Mouse (Mus musculus): ENCODE results near the gene Samm50.

Samm50 gene

GRCm38 (mm10) chr15:84235646-84236045 lies 43.6 kb downstream of the Samm50 start:
- DNase-seq (ENCODE audit: low read depth, low spot score): no peak

- no peak for DNase-seq (ENCODE audit: low read depth, low spot score)
Measured at GRCm38 (mm10) chr15:84238552-84238951, 46.5 kb downstream of the Samm50 start.

- no peak for DNase-seq (ENCODE audit: low read depth, low spot score)
Measured at GRCm38 (mm10) chr15:84238991-84239401, 47.0 kb downstream of the Samm50 start.

GRCm38 (mm10) chr15:84241520-84241919 lies 49.5 kb downstream of the Samm50 start:
- no peak for DNase-seq (ENCODE audit: low read depth, low spot score)

GRCm38 (mm10) chr15:84245104-84245503 lies 53.1 kb downstream of the Samm50 start:
- no peak for DNase-seq (ENCODE audit: low read depth, low spot score)

- DNase-seq (ENCODE audit: low read depth, low spot score): no peak
Measured at GRCm38 (mm10) chr15:84246195-84246594, 54.2 kb downstream of the Samm50 start.

- no peak for DNase-seq (ENCODE audit: low read depth, low spot score)
Measured at GRCm38 (mm10) chr15:84247309-84247708, 55.3 kb downstream of the Samm50 start.

GRCm38 (mm10) chr15:84251227-84251626 lies 59.2 kb downstream of the Samm50 start:
- no peak for DNase-seq (ENCODE audit: low read depth, low spot score)

GRCm38 (mm10) chr15:84252645-84253044 lies 60.6 kb downstream of the Samm50 start:
- no peak for DNase-seq (ENCODE audit: low read depth, low spot score)

GRCm38 (mm10) chr15:84253757-84254156 lies 61.7 kb downstream of the Samm50 start:
- DNase-seq (ENCODE audit: low read depth, low spot score): no peak

GRCm38 (mm10) chr15:84254387-84254786 lies 62.3 kb downstream of the Samm50 start:
- no peak for DNase-seq (ENCODE audit: low read depth, low spot score)

- DNase-seq (ENCODE audit: low read depth, low spot score): no peak
Measured at GRCm38 (mm10) chr15:84256254-84256850, 64.3 kb downstream of the Samm50 start.

- DNase-seq (ENCODE audit: low read depth, low spot score): no peak
Measured at GRCm38 (mm10) chr15:84256864-84257263, 64.8 kb downstream of the Samm50 start.

- no peak for DNase-seq (ENCODE audit: low read depth, low spot score)
Measured at GRCm38 (mm10) chr15:84258602-84259355, 66.7 kb downstream of the Samm50 start.

GRCm38 (mm10) chr15:84260123-84260822 lies 68.2 kb downstream of the Samm50 start:
- peak; percentile 73 for DNase-seq (ENCODE audit: low read depth, low spot score)

GRCm38 (mm10) chr15:84262630-84263029 lies 70.6 kb downstream of the Samm50 start:
- DNase-seq (ENCODE audit: low read depth, low spot score): no peak

- no peak for DNase-seq (ENCODE audit: low read depth, low spot score)
Measured at GRCm38 (mm10) chr15:84263573-84263972, 71.5 kb downstream of the Samm50 start.

- DNase-seq (ENCODE audit: low read depth, low spot score): no peak
Measured at GRCm38 (mm10) chr15:84265141-84265540, 73.1 kb downstream of the Samm50 start.

GRCm38 (mm10) chr15:84266290-84266689 lies 74.2 kb downstream of the Samm50 start:
- DNase-seq (ENCODE audit: low read depth, low spot score): no peak
